Mouse (Mus musculus): ENCODE results near the gene Fkbp10.

Gene Fkbp10

DNA sequence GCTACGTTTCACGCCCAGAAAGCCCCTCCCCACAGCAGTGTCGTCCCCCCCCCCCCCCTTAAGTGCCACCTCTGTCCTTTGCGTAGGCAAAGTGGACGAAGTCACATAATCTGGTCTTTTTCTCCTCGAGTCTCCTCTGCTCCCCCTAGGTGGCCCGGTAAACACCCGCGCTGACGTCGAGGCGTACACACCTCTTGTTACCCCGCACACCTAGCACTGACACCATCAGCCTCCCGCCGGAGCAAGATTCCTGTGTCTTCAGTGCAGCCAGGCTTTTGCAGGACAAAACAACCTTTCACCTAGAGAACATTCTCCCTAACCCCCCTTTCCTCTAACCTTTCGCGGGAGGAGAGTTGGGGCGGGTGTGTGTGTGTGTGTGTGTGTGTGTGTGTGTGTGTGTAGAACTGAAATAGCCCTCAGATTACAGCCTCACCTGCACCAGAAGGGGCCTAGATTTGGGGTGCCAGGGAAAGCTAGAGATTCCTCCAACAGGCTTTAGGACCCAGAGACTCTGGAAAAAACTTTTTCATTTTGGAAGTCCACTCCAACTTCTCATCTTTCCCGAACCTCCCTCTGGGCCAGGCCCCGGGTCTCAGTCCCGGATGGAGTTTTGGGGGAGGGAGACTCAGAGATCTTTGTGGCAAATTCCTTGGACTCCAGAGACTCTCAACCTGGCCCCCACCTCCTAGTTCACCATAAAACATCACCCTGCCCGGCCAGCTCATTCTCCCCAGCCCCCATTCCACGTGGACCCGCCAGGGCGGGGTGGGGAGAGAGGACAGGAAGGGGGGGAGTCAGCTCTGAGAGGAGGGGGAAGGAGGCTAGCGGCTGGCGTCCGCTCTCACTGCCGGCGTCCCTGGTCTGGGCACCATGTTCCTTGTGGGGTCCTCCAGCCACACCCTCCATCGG lies at the start of gene Fkbp10:
Gene Fkbp10 (plus strand): TSS at position 784 of the 909 bp plus-strand sequence.
- peak; percentile 57 for DNase-seq

DNA sequence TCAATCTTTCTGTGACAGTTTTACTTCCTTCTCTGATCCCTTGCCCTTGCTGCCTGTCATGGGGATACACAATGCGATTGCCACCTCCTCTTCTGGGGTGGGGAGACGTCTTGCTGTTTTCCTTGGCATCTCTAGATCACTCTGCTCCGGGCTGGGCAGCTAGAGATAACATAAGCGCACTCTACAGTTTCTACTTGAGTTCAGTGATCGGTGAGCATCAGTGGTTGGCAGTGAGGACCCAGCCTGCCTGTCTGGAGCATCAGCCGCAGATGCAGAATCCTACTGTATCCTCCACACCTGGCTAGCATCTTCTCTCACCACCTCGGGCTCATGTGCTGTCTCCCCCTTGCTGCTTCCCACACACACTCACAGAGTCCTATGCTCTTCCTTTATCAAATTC lies 46.4 kb upstream of the Fkbp10 start:
- DNase-seq: no peak

DNA sequence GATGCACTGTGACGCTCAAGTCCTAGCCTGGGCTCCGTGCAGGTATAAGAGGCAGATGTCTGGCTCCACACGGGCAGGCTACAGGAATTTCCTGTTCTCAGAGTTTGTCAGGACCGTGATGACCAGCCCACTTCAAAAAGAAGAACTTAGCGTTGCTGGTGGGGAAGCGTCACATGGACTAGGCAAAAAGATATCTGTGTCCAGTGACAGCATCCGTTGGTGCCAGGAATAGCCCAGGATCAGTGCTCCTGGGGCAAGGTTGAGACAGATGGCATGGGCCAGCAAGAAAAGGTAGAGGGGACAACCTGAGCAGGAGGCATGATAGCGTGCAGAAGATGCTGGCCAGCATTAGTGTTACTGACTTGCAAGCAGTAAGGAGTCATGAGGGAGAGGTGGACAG lies 45.7 kb upstream of the Fkbp10 start:
- peak; percentile 71 for DNase-seq

DNA sequence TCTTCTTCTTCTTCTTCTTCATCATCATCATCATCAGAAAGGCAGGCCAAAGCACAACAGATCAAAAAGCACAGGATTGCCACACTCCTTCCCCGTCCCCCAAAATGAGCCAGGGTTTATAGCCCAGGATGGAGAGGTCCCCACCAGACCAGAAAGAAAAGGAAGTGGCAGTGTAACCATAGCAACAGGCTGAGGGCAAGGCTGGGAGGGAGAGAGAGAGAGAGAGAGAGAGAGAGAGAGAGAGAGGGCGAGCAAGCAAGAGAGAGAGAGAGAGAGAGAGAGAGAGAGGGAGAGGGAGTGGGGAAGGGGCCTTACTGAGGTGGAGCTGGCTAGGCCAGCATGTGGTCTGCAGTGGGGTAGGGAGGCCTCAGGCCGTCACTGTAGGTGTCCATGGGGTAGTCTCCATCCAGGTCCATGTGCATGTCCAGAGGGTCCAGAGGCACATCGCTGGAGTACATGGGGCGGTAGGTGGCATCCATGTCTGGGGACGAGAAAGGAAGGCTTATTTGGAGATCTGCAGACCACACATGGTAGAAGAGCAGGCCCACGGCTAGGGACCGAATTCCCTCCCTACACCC lies 43.4 kb upstream of the Fkbp10 start:
- DNase-seq: no peak

DNA sequence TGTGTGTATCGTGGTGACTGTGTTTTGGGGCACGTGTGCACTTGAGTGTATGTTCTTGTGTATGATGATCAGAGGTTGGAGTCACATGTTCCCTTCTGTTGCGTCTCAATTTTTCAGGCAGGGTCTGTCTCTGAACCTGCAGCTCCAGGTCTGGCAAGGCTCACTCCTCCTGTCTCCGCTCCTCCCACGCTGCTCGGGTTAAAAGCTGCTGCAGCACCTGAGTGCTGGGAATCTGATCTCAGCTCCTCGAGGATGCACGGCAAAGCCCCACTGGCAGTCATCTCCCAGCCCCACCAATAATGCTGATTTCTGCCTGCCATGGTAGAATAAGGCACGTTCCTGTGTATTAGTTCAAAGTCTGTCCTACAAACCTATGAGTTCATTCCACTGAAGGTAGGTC lies 40.4 kb upstream of the Fkbp10 start:
- no peak for DNase-seq

DNA sequence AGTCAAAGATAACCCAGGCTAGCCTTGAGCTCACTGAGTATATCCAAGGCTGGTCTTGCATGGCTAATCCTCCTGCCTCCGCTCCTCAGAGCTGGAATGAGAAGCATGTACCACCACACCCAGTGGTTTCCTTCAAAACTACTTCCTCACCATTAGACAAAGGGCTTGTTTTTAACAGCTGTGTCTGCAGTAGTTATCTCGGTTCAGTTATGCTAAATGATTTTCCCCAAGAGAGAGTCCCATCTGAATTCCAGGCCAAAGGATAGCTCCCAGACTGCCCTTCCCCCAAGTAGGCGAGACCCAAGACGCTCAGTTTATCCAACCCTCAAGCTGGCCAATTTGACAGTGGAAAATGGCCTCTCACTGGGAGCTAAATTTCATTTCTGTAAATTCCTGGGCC lies 39.5 kb upstream of the Fkbp10 start:
- no peak for DNase-seq

DNA sequence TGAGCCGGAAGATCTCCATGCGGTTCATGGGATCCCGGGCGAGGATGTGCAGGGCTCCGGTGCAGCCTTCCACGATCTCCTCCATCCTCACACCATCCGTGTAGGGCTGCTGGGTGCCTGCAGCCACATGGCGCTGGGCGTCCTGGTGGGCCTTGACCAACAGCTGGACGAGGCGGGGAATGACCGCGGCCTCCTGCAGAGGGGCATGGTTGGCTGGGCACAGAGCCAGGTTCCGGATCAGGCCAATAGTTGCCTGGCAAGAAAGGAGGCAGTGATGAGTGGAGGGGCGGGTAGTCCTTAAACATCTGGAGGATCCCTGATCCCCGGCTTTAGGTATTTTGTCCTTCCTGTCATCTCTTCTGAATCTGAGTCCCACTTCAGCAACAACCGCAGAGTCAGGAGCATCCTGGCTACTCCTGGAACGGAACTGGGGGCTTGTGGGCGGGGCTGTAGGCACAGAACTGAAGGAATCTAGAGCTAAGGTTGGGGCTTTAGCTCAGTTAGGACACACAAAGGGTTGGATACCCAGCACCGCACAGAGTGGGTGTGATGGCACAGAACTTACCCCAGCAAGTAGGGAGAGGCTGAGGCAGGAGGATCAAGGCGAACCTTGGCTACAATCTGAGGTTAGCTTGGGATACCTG lies 38.6 kb upstream of the Fkbp10 start:
- DNase-seq: no peak

DNA sequence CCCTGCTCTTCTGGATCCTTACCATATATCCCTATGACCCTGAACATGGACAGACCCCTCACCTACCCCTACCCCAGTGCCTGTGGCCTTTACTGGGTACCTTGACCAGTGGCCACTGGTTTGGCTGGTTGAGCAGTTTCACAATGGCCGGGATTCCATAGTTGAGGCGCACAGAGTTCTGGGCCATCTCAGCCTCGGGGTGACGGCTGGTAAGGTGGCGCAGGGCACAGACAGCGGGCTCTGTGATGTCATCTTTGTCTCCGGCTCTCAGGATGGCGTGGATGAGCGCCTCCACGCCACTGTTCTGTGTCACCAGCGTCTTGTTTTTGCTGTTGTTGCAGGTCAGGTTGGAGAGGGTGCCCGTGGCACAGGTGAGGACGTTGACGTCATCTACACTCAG lies 37.5 kb upstream of the Fkbp10 start:
- DNase-seq: no peak

DNA sequence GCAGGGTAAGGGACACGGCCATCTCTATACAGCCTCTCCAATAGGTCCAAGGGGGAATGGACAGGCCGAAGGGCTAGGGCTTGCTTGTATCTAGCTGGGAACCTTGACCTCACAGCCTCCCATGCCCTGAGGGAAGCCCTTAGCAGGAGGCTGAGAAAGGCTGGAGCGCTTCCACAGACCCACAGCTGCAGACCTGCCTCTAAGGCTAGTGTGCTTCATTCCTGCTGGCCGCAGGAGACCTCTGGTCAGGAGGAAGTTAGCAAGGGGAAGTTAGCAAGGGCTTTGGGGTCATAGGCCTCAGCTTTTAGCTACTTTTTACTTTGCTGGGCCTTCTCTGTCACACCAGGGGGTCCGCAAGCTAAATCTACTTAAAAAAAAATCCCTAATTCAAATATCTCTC lies 37.1 kb upstream of the Fkbp10 start:
- DNase-seq: no peak

DNA sequence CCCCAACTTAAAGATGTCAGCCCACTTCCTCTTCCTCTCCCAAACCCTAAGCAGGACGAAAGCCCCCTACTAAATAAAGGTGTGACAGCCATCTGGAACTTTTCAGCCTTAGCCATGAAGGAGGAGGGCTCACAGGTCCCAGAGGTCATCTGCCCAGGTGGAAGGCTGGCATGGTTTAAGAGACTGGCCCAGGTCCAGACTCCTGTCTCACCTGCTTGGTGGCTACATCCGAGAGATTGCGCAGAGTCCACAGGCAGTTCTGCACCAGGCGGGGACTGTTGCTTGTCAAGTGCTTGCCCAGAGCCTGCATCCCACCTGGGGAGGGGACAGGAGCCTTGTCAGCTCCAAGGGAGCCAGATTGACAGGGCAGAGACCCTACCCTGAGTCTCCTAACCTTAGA lies 36.2 kb upstream of the Fkbp10 start:
- DNase-seq: no peak

DNA sequence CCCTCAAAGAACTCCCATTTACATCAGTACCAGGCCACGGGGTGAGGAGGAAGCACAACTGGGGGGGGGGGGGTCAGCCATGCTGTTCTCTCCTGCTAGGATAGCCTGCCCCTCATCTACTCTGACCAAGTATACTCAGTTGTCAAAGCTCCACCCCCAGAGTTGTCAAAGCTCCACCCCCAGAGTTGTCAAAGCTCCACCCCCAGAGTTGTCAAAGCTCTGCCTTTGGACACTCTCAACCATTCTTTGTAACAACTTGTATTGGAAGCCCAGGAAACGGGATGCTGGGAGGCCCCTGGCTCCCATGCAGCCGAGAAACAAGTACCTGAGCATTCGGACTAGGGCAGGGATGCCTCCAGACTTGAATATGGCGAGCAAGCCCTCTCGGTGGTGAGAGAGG lies 32.8 kb upstream of the Fkbp10 start:
- no peak for DNase-seq

DNA sequence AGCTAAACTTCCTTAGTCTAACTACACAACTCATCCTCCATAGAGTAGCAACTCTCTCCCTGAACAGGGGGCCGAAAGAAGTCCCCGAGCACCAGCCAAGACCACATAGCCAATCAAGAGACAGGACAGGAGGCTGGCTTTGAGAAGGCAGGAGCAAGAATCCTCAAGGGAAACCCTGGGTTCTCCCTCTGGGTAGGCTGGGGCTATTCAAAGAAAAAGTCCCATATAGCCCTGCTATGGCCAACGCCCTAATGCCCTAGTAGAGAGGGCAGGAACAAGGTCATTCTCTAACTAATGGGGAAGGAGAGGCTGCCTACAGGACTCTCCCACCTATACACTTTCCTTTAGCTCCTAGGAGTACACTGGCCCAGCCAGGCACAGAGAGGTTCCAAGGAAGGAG lies 30.5 kb upstream of the Fkbp10 start:
- no peak for DNase-seq

DNA sequence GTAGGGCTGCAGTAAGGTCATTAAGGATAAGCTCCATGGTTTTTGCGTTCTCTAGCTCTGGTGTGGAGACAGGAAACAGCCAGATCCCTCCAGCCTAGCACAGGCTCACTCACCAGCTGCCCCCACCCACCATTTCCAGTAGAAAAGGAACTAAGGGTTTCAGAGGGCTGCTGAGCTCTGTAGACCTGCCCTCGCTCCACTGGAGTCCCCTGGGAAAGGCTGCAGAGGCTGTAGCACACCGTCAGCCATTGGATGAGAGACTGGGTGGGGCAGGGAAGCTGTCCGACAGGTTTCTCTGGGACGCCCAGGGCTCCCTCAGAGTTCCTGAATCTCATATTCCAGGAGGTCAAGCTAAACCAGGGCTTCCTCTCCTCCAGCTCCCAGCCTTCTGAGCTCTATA lies 28.9 kb upstream of the Fkbp10 start:
- no peak for DNase-seq

DNA sequence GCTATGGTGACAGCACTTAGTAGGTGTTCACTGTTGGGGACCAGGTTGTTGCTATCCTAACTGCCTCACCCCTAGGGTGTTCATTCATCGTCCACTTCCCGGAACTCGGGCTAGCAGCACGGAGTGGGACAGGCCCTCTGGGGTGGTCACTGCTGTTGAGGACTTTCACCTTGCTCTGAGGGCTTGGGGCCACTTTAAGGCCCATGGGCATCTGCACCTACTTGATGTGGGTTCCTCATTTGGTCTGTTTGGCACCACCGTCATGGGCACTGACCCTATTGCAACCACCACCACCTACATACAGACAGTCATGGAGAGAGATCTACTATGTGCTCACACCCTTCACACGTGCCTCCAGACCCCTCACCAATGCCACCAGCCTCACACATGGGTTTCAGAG lies 28.4 kb upstream of the Fkbp10 start:
- no peak for DNase-seq

DNA sequence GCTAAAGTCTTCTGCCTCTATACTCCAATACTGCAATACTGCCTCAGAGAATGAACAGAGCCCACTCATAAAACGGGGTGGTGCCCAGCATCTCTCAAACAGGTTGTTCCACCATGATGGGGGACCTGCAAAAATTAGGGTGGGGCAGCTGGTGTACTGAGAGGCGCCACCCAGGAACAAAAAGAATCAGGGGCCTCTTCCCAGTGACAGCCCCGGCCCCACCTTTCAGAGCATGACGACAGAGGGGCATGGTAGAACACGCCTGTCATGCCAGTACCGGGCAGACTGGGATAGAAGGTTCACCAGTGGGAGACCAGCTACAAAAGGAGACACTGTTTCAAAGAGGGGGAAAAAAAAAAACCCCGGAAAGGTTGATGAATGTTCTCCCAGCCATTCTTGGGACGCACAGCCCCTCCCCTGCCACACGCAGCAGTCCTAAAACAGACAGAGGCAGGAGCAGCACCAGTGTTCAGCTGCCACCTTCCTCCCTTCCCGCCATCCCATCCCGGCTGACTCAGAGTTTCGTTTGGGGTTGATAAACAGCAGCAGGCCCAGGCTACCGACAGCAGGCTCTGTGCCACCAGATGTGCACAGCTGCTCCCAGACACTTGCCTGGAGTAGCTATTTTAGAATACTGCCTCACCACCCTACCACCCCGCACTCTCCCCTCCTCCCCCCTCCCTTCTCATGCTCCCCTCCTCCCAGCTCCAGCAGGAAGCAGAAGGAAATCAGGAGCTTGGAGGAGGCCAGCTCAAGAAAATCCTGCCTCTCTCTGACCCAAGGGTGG lies 27.7 kb upstream of the Fkbp10 start:
- DNase-seq: no peak

DNA sequence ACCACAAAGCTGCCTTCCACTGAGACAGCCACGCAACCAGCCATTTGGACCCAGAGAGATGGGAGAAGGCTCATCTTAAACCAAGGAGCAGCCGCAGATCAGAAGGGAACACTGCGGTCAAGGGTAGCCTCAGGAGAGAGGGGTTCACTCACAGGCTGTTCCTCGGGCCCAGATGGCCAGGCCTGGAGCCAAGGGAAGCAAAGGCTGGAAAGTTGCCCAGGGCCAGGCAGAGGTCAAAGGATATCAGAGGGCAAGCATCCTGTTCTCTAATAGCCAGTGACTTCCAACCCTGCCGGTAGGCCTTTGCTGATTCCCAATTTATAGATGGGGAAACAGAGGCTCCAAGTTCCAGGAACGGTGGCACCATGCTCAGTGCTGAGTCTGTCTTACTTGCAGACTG lies 26.9 kb upstream of the Fkbp10 start:
- DNase-seq: peak; percentile 74

DNA sequence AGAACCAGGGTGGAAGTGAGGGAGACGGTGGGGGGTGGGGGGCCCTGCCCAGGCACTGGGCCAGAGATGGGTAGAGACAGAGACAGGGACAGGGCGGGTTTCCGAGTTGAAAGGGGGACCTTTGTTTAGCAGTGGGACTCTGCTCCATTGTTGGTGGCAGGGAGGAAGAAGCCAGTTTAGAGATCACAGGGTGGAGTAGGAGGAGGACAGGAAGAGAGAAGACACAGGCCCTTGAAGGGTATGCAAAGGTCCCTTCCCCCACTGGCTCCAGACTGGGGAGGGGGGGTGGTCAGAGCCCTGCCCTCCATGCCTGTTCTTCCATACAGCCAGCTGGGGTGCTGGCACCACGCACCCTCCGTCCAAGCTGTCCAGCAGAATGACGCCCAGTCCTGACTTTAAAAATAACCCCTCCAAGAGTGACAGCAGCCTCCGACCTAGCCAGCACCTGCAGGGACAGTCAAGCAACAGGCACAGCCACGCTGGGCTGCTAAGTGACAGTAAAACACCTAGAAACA lies 25.5 kb upstream of the Fkbp10 start:
- DNase-seq: peak; percentile 93

DNA sequence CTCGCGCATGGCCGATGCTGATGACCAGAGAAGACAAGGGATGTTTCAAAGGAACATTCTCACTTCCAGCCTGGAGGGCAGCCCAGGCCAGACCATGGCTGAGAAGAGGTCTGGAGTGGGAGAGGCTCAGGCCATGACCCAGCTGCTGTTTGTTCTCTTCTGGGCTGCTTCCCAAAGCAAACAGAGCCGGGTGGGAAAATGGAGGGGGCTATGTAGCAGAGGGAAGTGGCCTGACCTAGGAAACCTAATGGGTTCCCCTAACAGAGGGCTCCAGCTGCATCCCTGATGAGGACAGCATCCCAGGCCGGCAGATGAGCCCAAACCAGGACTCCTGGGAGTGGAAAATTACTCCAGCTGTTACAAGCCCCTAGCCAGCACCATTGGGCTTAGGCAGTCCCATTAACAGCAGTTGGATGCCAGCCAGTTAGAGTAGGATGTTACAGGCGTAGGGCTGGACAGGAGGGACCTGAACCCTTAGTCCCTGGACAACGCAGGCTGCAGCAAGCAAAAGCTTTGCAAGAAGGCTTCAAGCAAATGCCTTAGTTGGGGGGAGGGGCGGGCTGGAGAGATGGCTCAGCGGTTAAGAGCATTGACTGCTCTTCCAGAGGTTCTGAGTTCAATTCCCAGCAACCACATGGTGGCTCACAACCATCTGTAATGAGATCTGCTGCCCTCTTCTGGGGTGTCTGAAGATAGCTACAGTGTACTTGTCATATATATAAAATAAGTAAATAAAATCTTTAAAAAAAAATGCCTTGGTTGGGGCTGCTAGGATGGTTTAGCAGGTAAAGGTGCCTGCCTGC lies 24.2 kb upstream of the Fkbp10 start:
- peak; percentile 67 for DNase-seq

DNA sequence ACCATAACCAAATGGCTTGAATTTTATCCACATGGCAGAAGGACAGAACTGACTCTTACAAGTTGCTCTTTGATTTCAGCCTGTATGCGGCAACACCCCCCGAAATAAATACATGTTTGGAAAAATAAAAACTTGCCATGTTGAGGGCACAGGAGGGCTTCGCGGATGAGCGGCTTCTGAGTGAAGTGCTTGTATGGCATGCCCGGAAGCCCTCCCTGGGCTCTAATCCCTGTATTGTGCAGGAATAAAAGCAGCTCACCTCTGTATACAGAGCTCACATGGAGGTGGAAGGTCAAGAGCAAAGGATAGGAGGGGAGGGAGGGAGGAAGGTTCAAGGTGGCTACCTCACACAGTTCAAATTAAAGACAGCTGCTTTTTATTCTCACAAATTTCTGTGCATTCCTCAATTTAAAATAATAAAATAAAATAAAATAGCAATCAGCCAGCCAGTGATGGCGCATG lies 23.6 kb upstream of the Fkbp10 start:
- no peak for DNase-seq

DNA sequence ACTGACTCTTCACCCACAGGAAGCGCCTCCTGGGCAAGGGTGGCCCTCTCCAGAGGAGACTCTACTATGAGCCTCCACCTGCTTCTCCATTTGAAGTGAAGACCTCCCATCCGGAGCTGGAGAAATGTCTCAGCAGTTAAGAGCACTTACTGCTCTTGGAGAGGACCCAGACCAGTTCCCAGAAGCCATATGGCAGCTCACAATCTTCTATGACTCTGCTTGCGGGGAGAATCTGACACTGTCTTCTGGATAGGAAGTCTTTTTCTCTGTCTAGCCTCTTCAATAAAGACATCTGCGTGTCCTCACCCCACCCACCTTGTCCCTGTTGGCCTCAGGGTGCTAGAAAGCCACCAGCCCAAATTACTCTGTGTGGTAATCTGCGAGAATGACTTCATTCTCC lies 22.5 kb upstream of the Fkbp10 start:
- DNase-seq: no peak

DNA sequence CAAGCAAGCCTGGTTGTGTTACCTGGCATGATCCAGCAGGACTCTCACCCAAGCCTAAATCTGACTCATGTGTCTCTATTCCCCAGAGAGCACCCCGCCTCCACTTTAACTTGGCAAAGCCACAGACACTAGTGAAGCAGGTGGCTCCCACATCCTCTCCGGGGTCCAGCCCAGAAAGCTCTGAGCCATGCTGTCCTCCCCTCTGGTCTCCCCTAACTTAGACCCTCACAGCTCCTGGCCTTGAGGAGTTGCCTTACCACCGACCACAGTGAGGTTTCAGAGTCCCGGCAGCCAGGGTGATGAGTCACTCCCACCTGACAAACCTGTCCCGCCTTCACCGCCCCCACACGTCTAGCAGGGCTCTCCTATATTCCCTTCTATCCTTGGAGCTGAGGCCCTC lies 21.8 kb upstream of the Fkbp10 start:
- DNase-seq: peak; percentile 77
